Mouse (Mus musculus) midbrain, postnatal 0 days (tissue): ENCODE data around the gene Brms1. TPM values are rescaled to one million over a fixed set of nuclear protein-coding genes. Genes with fewer than 3 reads are reported as not detected.

Experiments
- ATAC-seq: fragments of 200-750 bp; cut with Nextera tagmentation; 2 replicates; pipeline ENCODE4 v1.8.0; 2017; ENCODE audit warnings: moderate number of reproducible peaks, mild to moderate bottlenecking, moderate TSS enrichment, moderate library complexity; ENCODE audit not compliant: low FRiP score
- DNase-seq: peaks from one replicate; pipeline ENCODE4 v3.0.0-alpha.2; 2015; ENCODE audit warnings: low spot score
- H3K27ac ChIP-seq: fragments of 300-500 bp; sonication (generic); 2 replicates; pipeline ENCODE4 v1.5.1; 2014; ENCODE audit warnings: low read depth, mild to moderate bottlenecking, low read length, mixed read lengths
- H3K27me3 ChIP-seq: fragments of 300-500 bp; sonication (generic); 2 replicates; pipeline ENCODE4 v1.6.1; 2014; ENCODE audit warnings: low read length, control low read depth, mixed read lengths; ENCODE audit not compliant: insufficient read depth
- H3K36me3 ChIP-seq: fragments of 300-500 bp; sonication (generic); 2 replicates; pipeline ENCODE4 v1.6.1; 2014; ENCODE audit warnings: low read length, control low read depth, mixed read lengths; ENCODE audit not compliant: insufficient read depth
- H3K4me1 ChIP-seq: fragments of 300-500 bp; sonication (generic); 2 replicates; pipeline ENCODE4 v1.6.1; 2014; ENCODE audit warnings: mild to moderate bottlenecking, control low read depth, antibody characterized with exemption, low read length, mixed read lengths; ENCODE audit not compliant: insufficient read depth
- H3K4me2 ChIP-seq: fragments of 300-500 bp; sonication (generic); 2 replicates; pipeline ENCODE4 v1.6.1; 2014; ENCODE audit warnings: low read depth, mild to moderate bottlenecking, low read length, mixed read lengths; ENCODE audit not compliant: poor library complexity, severe bottlenecking
- H3K4me3 ChIP-seq: fragments of 300-500 bp; sonication (generic); 2 replicates; pipeline ENCODE4 v1.5.1; 2014; ENCODE audit warnings: low read depth, mild to moderate bottlenecking, low read length, moderate library complexity
- H3K9ac ChIP-seq: fragments of 300-500 bp; sonication (generic); replicated peaks from 2 replicates; pipeline ENCODE4 v1.6.1; 2014; ENCODE audit warnings: mild to moderate bottlenecking, low read length, moderate library complexity, mixed read lengths; ENCODE audit not compliant: poor library complexity, severe bottlenecking
- H3K9me3 ChIP-seq: fragments of 300-500 bp; sonication (generic); 2 replicates; pipeline ENCODE4 v1.6.1; 2016; ENCODE audit warnings: low read length, control low read depth
- CTCF ChIP-seq: IDR thresholded peaks from 2 replicates; pipeline ENCODE4 v1.5.1; 2016; ENCODE audit warnings: antibody characterized with exemption, mild to moderate bottlenecking
- WGBS: fragments of 180-500 bp; shearing (Covaris S2); extraction: QIAGEN DNeasy Blood & Tissue Kit; methylation state at CpG from one replicate; pipeline ENCODE4 v1.1.7; 2014; 5-methylcytosine and 5-hydroxymethylcytosine counted together
- polyA plus RNA-seq: library from polyadenylated mRNA; unstranded; fragments of >200 nt; fragmentation: Nextera tagmentation; extraction: Ambion mirVana; gene quantifications from 2 replicates; pipeline ENCODE4 v1.2.1, GENCODE M21; 2015
- total RNA-seq: library from RNA; depleted of rRNA; stranded (reverse); fragments of >200 nt; gene quantifications from 2 replicates; pipeline ENCODE4 v1.2.3, GENCODE M21; 2014

Brms1 gene
- total and polyA plus RNA-seq, 2 experiments from 2014 or later = 15.3 TPM; not detected in 1

GRCm38 (mm10) chr19:5016782-5017181 is 24.4 kb upstream of the Brms1 start:
- no peak overlapping the region for H3K4me2 ChIP-seq
- WGBS = 16% methylated on average over 12 of the region's 12 CpGs
- H3K27me3 ChIP-seq = no peaks in the 10 kb centered on the region; the same call in 1 of the 2 replicates
- H3K4me3 ChIP-seq = no peak overlapping the region
- no peak overlapping the region for H3K9ac ChIP-seq
- TF ChIP-seq CTCF = peak; percentile 86
- H3K4me1 ChIP-seq = no peaks in the 10 kb centered on the region
- ATAC-seq (no peak), DNase-seq (peak; percentile 70)
- no peak overlapping the region for H3K27ac ChIP-seq
- no peaks in the 10 kb centered on the region for H3K9me3 ChIP-seq
- H3K36me3 ChIP-seq = no peaks in the 10 kb centered on the region

GRCm38 (mm10) chr19:5017611-5018010 is 23.5 kb upstream of the Brms1 start:
- 86% methylated on average over 4 of the region's 4 CpGs for WGBS
- no peak for DNase-seq

GRCm38 (mm10) chr19:5018191-5018590 is 23.0 kb upstream of the Brms1 start:
- Histone ChIP-seq H3K27me3 (no peaks in the 10 kb centered on the region; the same call in 1 of the 2 replicates), H3K4me3 (no peak overlapping the region), H3K27ac (no peak overlapping the region), H3K4me1 (no peaks in the 10 kb centered on the region), H3K4me2 (no peak overlapping the region), H3K9ac (no peak overlapping the region), H3K36me3 (no peaks in the 10 kb centered on the region), H3K9me3 (no peaks in the 10 kb centered on the region)
- ATAC-seq = no peak
- 80% methylated on average over 3 of the region's 3 CpGs for WGBS
- DNase-seq = no peak
- TF ChIP-seq CTCF = no peak

More at GRCm38 (mm10) chr19:5017611-5018010, 23.5 kb upstream of the Brms1 start:
- H3K27me3 ChIP-seq = no peaks in the 10 kb centered on the region; the same call in 1 of the 2 replicates
- no peak for ATAC-seq
- H3K4me2 ChIP-seq = no peak overlapping the region
- H3K4me3 ChIP-seq = no peak overlapping the region
- no peak overlapping the region for H3K9ac ChIP-seq
- no peaks in the 10 kb centered on the region for H3K36me3 ChIP-seq
- H3K9me3 ChIP-seq = no peaks in the 10 kb centered on the region
- TF ChIP-seq CTCF = no peak
- H3K27ac ChIP-seq = no peak overlapping the region
- H3K4me1 ChIP-seq = no peaks in the 10 kb centered on the region

GRCm38 (mm10) chr19:5021416-5021815 is 19.7 kb upstream of the Brms1 start:
- Histone ChIP-seq H3K4me3 (no peak overlapping the region), H3K27me3 (no peaks in the 10 kb centered on the region; the same call in 1 of the 2 replicates), H3K4me1 (no peaks in the 10 kb centered on the region), H3K9me3 (no peaks in the 10 kb centered on the region), H3K9ac (no peak overlapping the region), H3K4me2 (no peak overlapping the region), H3K36me3 (no peaks in the 10 kb centered on the region; the same call in 1 of the 2 replicates), H3K27ac (no peak overlapping the region)
- peak; percentile 44 for DNase-seq
- TF ChIP-seq CTCF = no peak
- ATAC-seq = no peak
- 85% methylated on average over 2 of the region's 2 CpGs for WGBS

GRCm38 (mm10) chr19:5023621-5024479 is 17.3 kb upstream of the Brms1 start, which contains the start of gene Slc29a2:
Gene Slc29a2, plus strand, starts transcription at chr19:5023860.
- Histone ChIP-seq H3K27ac (peak within 1 kb of the TSS; percentile 90), H3K4me1 (no peaks in the 10 kb centered on the region), H3K36me3 (peaks cover 12% of the 10 kb centered on the region), H3K4me3 (peak within 1 kb of the TSS; percentile 72), H3K9me3 (no peaks in the 10 kb centered on the region), H3K4me2 (peak within 1 kb of the TSS; percentile 76), H3K27me3 (no peaks in the 10 kb centered on the region), H3K9ac (peak within 1 kb of the TSS; percentile 85)
- DNase-seq (peak; percentile 95), ATAC-seq (peak; percentile 93)
- TF ChIP-seq CTCF = no peak
- WGBS = under 1% methylated on average over 61 of the region's 62 CpGs

GRCm38 (mm10) chr19:5026111-5026510 is 15.0 kb upstream of the Brms1 start:
- no peak overlapping the region for H3K4me2 ChIP-seq
- WGBS = 90% methylated on average over 8 of the region's 8 CpGs

More at GRCm38 (mm10) chr19:5026111-5026510, 15.0 kb upstream of the Brms1 start:
- ATAC-seq = no peak
- Histone ChIP-seq H3K4me3 (no peak overlapping the region), H3K9ac (no peak overlapping the region), H3K36me3 (peaks cover 30% of the 10 kb centered on the region), H3K9me3 (no peaks in the 10 kb centered on the region), H3K27me3 (no peaks in the 10 kb centered on the region), H3K4me1 (no peaks in the 10 kb centered on the region), H3K27ac (no peak overlapping the region)
- no peak for DNase-seq
- TF ChIP-seq CTCF = no peak
